Mouse (Mus musculus): ENCODE data around the gene Ccser2.

GRCm38 (mm10) chr14:37013644-37014043, 45.1 kb upstream of the Ccser2 start:
- TF ChIP-seq CTCF (IDR thresholded peaks at IDR 0.05) (no peak), POLR2A (IDR thresholded peaks at IDR 0.05; ENCODE audit: insufficient read depth, low read depth, low read length) (no peak), EP300 (IDR thresholded peaks at IDR 0.05; ENCODE audit: insufficient read depth, low read depth, low read length) (no peak)
